Comparison of ENCODE assay signal across 12 mouse cellular contexts in the genomic region with DNA sequence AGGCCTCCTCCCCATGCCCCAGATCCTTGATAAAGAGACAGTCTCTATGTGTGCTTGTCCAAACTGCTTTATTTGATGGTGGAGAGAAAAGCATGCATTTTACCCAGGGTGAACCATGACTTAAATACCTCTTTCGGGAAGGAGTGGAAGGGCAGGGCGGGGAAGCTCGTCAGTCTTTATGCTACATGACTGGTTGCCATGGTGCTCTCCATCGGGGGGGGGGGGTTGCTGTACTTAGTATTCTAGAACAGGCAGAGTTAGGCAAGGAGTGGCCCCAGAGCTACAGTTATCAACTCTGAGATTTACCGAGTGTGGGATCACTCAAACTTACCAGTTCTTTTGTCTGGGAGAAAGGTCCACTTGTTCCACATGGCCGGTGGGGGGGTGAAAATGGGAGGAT.
"Had no signal": no experiment of that assay in that cellular context is flagged by ENCODE, and none has a peak within 500 bp of the region (broad histone marks: within the 10 kb centered on the region; RNA-seq: fewer than 3 reads in every experiment).

No protein-coding gene starts in this region.

- H3K4me2 ChIP-seq: liver, embryonic 13.5 days; midbrain, embryonic 13.5 days had no signal

- H3K9ac ChIP-seq: liver, embryonic 13.5 days; midbrain, embryonic 13.5 days had no signal

- H3K27me3 ChIP-seq: liver, embryonic 13.5 days; midbrain, embryonic 13.5 days had no signal

- H3K4me3 ChIP-seq: left cerebral cortex, adult 2 months; liver, embryonic 13.5 days; midbrain, embryonic 13.5 days had no signal

- H3K36me3 ChIP-seq: liver, embryonic 13.5 days; midbrain, embryonic 13.5 days had no signal

- ATAC-seq: intestine, postnatal 0 days; midbrain, embryonic 13.5 days had no signal

- H3K9me3 ChIP-seq: liver, embryonic 13.5 days; midbrain, embryonic 13.5 days had no signal

- H3K27ac ChIP-seq: kidney, postnatal 0 days; left cerebral cortex, adult 2 months; liver, embryonic 13.5 days; midbrain, embryonic 13.5 days had no signal

- H3K4me1 ChIP-seq: liver, embryonic 13.5 days; midbrain, embryonic 13.5 days had no signal

- DNase-seq: kidney, adult 2 months; kidney, postnatal 36 days; layer of hippocampus, postnatal 36 days; liver, embryonic 13.5 days; lung, adult 2 months; lung, postnatal 14 days; lung, postnatal 4 days; thymus, postnatal 25 days had no signal
